Mouse (Mus musculus) neural tube, embryonic 14.5 days (tissue): ENCODE measurements around the gene Dapk2. TPM values are rescaled to one million over a fixed set of nuclear protein-coding genes. Genes with fewer than 3 reads are reported as not detected.

Experiments used
- ATAC-seq: fragments of 200-750 bp; cut with Nextera tagmentation; 2 replicates; pipeline ENCODE4 v1.8.0; 2017; ENCODE audit warnings: low read depth, mild to moderate bottlenecking, moderate TSS enrichment, moderate library complexity
- H3K27ac ChIP-seq: fragments of 300-500 bp; sonication (generic); 2 replicates; pipeline ENCODE4 v1.5.1; 2014; ENCODE audit warnings: low read depth, mild to moderate bottlenecking, control low read depth, low read length, moderate library complexity, mixed read lengths
- H3K27me3 ChIP-seq: fragments of 300-500 bp; sonication (generic); 2 replicates; pipeline ENCODE4 v1.6.1; 2014; ENCODE audit warnings: low read length; ENCODE audit not compliant: control insufficient read depth, insufficient read depth
- H3K36me3 ChIP-seq: fragments of 300-500 bp; sonication (generic); 2 replicates; pipeline ENCODE4 v1.6.1; 2014; ENCODE audit warnings: low read length, mixed read lengths; ENCODE audit not compliant: control insufficient read depth, insufficient read depth
- H3K4me1 ChIP-seq: fragments of 300-500 bp; sonication (generic); 2 replicates; pipeline ENCODE4 v1.6.1; 2014; ENCODE audit warnings: low read length; ENCODE audit not compliant: control insufficient read depth, insufficient read depth
- H3K4me2 ChIP-seq: fragments of 300-500 bp; sonication (generic); 2 replicates; pipeline ENCODE4 v1.6.1; 2014; ENCODE audit warnings: mild to moderate bottlenecking, low read depth, low read length, control low read depth
- H3K4me3 ChIP-seq: fragments of 300-500 bp; sonication (generic); 2 replicates; pipeline ENCODE4 v1.5.1; 2014; ENCODE audit warnings: low read depth, low read length, control low read depth, mixed read lengths
- H3K9ac ChIP-seq: fragments of 300-500 bp; sonication (generic); replicated peaks from 2 replicates; pipeline ENCODE4 v1.6.1; 2014; ENCODE audit warnings: low read depth, mild to moderate bottlenecking, control low read depth, low read length, mixed read lengths
- H3K9me3 ChIP-seq: fragments of 300-500 bp; sonication (generic); 2 replicates; pipeline ENCODE4 v1.6.1; 2016; ENCODE audit warnings: low read length; ENCODE audit not compliant: control insufficient read depth
- WGBS: fragments of 180-500 bp; shearing (Covaris S2); extraction: QIAGEN DNeasy Blood & Tissue Kit; methylation state at CpG from one replicate; pipeline ENCODE4 v1.1.7; 2014; 5-methylcytosine and 5-hydroxymethylcytosine counted together
- polyA plus RNA-seq: library from polyadenylated mRNA; unstranded; fragments of >200 nt; fragmentation: Nextera tagmentation; extraction: Ambion mirVana; gene quantifications from 2 replicates; pipeline ENCODE4 v1.2.1, GENCODE M21; 2014

Dapk2 gene
- polyA plus RNA-seq, 1 experiment from 2014 or later, result 0.25 TPM

DNA sequence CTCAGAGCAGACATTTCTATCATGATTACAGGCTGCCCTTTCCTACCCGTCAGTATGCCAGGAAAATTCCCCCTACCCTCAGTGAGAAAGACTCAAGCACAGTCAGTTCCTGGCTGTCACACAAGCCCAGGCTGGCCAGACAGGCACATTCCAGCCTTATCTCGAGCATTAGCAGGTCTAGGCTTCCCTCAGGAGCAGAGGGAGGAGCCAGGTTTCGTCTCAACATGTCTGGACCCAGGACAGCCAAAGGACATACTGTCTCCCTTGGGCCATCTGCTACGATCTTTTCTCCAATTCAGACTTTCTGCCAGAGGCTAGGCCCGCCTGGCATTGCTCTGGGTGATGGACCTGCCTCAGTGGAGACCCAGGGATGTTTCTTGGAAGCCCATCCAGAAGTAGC lies 48.8 kb downstream of the Dapk2 start:
- Histone ChIP-seq H3K9ac (no peak overlapping the region), H3K36me3 (no peaks in the 10 kb centered on the region), H3K9me3 (no peaks in the 10 kb centered on the region), H3K27ac (no peak overlapping the region), H3K4me3 (no peak overlapping the region), H3K4me2 (no peak overlapping the region), H3K4me1 (no peaks in the 10 kb centered on the region), H3K27me3 (no peaks in the 10 kb centered on the region)
- ATAC-seq, result no peak
- WGBS, result 77% methylated on average over 5 of the region's 5 CpGs

- no peaks in the 10 kb centered on the region for H3K36me3 ChIP-seq
- H3K27me3 ChIP-seq, result no peaks in the 10 kb centered on the region
- H3K9me3 ChIP-seq, result no peaks in the 10 kb centered on the region
- H3K27ac ChIP-seq, result no peak overlapping the region
- WGBS, result 52% methylated on average over 4 of the region's 4 CpGs
- no peak overlapping the region for H3K4me2 ChIP-seq
- H3K4me3 ChIP-seq, result no peak overlapping the region
- no peak for ATAC-seq
- H3K4me1 ChIP-seq, result no peaks in the 10 kb centered on the region
- no peak overlapping the region for H3K9ac ChIP-seq
Observed at GRCm38 (mm10) chr9:66211420-66211819, 53.4 kb downstream of the Dapk2 start.

DNA sequence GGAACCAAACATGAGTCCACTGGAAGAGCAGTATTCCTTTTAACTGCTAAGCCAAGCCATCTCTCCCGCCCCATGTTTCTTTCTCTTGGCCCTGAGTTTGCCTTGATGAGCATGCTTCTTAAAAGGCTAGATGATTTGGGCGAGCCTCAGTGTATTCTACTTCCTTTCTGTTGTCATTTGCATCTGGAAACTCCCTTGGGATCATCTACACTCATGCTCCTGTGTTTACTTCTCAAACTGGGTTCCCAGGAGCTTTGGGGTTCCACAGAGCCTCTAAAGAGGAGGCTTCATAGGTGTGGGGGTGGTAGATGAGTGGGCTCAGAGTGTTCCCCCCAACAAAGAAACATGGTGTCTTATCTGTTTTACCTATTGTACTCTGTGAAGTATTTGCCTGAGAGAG lies 54.1 kb downstream of the Dapk2 start:
- ATAC-seq, result no peak
- no peaks in the 10 kb centered on the region for H3K9me3 ChIP-seq
- WGBS, result 92% methylated on average over 2 of the region's 2 CpGs
- H3K36me3 ChIP-seq, result no peaks in the 10 kb centered on the region
- H3K4me2 ChIP-seq, result no peak overlapping the region
- no peak overlapping the region for H3K4me3 ChIP-seq
- H3K27ac ChIP-seq, result no peak overlapping the region
- H3K4me1 ChIP-seq, result no peaks in the 10 kb centered on the region
- H3K27me3 ChIP-seq, result no peaks in the 10 kb centered on the region
- no peak overlapping the region for H3K9ac ChIP-seq

GRCm38 (mm10) chr9:66212802-66213201 lies 54.8 kb downstream of the Dapk2 start:
- no peaks in the 10 kb centered on the region for H3K27me3 ChIP-seq
- no peaks in the 10 kb centered on the region for H3K9me3 ChIP-seq
- ATAC-seq, result no peak
- WGBS, result 82% methylated on average over 5 of the region's 5 CpGs
- H3K4me3 ChIP-seq, result no peak overlapping the region
- no peak overlapping the region for H3K9ac ChIP-seq
- H3K27ac ChIP-seq, result no peak overlapping the region
- no peaks in the 10 kb centered on the region for H3K4me1 ChIP-seq
- no peaks in the 10 kb centered on the region for H3K36me3 ChIP-seq
- no peak overlapping the region for H3K4me2 ChIP-seq

DNA sequence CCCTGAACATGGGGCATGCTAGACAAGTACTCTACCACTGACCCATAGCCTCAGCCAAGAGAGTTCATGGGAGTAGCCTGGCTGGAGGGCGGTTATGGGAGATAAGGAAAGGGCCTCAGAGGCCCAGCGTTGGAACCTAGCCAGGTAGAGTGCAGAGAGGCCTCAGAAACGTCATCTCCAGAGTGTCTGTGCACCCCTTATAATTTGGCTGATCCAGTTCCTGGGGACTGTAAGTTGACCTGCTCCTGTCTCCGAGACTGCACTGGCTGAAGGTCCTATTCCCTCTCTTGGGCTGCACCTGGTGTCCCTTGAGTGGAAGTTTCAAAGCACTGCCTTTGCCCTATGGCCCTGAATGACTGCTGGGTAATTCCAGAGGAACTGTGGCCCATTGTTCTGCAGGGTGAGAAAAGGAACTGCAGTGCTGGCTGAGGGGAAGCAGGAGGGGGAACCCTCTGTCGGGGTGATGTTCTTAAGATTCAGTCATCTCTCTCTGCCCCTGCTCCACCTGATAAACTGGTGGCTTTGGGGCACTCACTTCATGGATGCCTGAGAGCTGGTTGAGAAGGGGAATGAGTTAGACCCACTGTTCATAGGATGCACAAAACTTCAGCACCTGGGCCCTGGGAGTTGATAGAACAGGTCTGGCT lies 55.5 kb downstream of the Dapk2 start:
- ATAC-seq, result no peak

GRCm38 (mm10) chr9:66215551-66215950 lies 57.5 kb downstream of the Dapk2 start:
- Histone ChIP-seq H3K4me1 (no peaks in the 10 kb centered on the region), H3K27me3 (no peaks in the 10 kb centered on the region), H3K4me3 (no peak overlapping the region), H3K36me3 (no peaks in the 10 kb centered on the region), H3K4me2 (no peak overlapping the region), H3K27ac (no peak overlapping the region), H3K9ac (no peak overlapping the region), H3K9me3 (no peaks in the 10 kb centered on the region)
- no peak for ATAC-seq

More for the DNA sequence above, 55.5 kb downstream of the Dapk2 start:
- H3K27ac ChIP-seq, result no peak overlapping the region
- H3K4me2 ChIP-seq, result no peak overlapping the region
- H3K36me3 ChIP-seq, result no peaks in the 10 kb centered on the region
- no peaks in the 10 kb centered on the region for H3K27me3 ChIP-seq
- no peaks in the 10 kb centered on the region for H3K9me3 ChIP-seq
- WGBS, result 34% methylated on average over 5 of the region's 5 CpGs
- no peak overlapping the region for H3K4me3 ChIP-seq
- no peaks in the 10 kb centered on the region for H3K4me1 ChIP-seq
- no peak overlapping the region for H3K9ac ChIP-seq

DNA sequence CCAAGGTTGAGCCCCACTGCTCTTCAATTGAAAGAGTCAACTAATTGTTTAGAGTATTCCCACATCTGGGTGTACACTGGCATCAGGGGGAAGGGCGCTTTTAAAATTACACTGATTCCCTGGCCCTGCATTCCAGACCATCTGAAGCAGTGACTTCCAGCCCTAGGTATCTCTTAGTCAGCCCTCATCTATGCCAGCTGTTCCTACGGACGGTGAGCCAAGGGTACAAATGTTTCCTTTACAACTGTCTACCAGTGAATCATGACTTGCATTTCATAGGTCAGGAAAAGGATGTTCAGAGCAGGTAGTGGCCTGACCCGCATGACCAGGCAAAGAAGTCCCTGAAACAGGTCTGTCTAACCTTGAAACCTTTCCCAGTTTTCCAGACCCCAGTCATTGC lies 59.9 kb downstream of the Dapk2 start:
- H3K27ac ChIP-seq, result no peak overlapping the region
- H3K4me2 ChIP-seq, result no peak overlapping the region
- no peaks in the 10 kb centered on the region for H3K9me3 ChIP-seq
- 74% methylated on average over 4 of the region's 4 CpGs for WGBS
- no peaks in the 10 kb centered on the region for H3K4me1 ChIP-seq
- ATAC-seq, result no peak
- no peaks in the 10 kb centered on the region for H3K27me3 ChIP-seq
- H3K36me3 ChIP-seq, result no peaks in the 10 kb centered on the region
- H3K4me3 ChIP-seq, result no peak overlapping the region
- no peak overlapping the region for H3K9ac ChIP-seq

DNA sequence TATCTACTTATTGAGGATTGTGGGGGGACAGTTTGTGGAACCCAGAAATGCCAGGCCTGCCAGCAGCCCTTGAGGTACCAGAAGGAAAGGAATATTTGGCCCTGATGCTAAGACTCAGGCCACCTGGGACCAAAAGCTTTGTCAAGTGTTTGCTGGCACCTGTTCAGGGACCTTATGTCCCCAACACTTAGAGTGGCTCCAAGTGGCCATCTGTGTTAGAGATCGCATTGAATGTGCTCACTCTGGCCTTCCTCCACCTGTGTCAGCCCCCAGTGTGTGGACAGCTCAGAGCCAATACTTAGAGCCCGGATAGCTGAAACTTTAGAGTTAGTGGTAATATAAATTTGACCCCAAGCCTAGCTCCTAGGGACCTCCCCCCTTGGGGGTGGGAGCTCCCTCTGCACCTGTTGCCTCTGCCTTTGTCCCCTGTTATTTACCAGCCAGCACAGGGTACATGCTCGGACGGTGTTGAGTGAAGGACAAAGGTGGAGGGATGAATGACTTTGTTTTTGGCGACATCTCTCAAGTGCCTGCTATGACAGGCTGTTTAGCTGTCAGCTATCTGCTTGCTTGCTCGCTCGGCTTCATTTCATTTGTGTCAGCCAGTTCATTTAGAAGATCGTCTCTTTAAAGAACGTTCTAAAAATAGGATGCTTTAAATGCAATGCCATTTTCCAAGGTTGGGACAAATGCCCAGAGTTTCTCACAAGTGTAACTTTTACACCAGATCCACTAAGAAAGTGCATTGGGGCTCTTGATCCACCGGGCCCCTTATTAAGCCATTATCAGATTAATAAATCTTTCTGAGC lies 61.1 kb downstream of the Dapk2 start:
- H3K36me3 ChIP-seq, result no peaks in the 10 kb centered on the region
- ATAC-seq, result no peak
- H3K27ac ChIP-seq, result no peak overlapping the region
- H3K9me3 ChIP-seq, result no peaks in the 10 kb centered on the region
- no peak overlapping the region for H3K9ac ChIP-seq
- H3K27me3 ChIP-seq, result no peaks in the 10 kb centered on the region
- WGBS, result 64% methylated on average over 10 of the region's 10 CpGs
- no peaks in the 10 kb centered on the region for H3K4me1 ChIP-seq
- H3K4me2 ChIP-seq, result no peak overlapping the region
- H3K4me3 ChIP-seq, result no peak overlapping the region

DNA sequence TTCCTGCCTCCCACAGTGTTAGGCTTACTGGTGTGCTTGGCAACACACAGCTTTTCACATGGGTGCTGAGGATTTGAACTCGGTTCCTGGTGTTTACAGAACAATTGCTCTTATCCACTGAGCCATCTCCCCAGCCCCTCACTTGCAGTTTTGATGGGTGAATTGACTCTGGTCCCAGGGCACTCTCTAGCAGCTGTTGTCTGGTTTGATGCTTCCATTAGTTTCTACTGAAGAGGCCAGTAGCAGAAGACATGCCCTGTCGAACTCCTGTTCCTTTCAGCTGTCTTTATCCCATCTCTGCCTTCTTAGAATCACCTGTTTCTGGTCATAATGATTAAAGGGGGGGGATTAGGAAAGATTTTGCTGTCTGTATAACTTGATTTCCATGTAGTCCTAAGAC lies 65.8 kb downstream of the Dapk2 start:
- ATAC-seq, result no peak
- no peak overlapping the region for H3K27ac ChIP-seq
- H3K36me3 ChIP-seq, result no peaks in the 10 kb centered on the region
- H3K9ac ChIP-seq, result no peak overlapping the region
- WGBS, result 80% methylated on average over 2 of the region's 2 CpGs
- no peak overlapping the region for H3K4me3 ChIP-seq
- H3K27me3 ChIP-seq, result no peaks in the 10 kb centered on the region
- H3K9me3 ChIP-seq, result no peaks in the 10 kb centered on the region
- H3K4me2 ChIP-seq, result no peak overlapping the region
- no peaks in the 10 kb centered on the region for H3K4me1 ChIP-seq
